Mouse (Mus musculus) urinary bladder, adult 18-20 months (tissue): ENCODE measurements at regions not wholly inside any gene's neighbourhood (a gene's known extent, or its start where the extent isn't known, plus 50 kb on each side); places are given as distances from the start of the nearest gene placed in this dataset.
"Not testable (repeated sequence)": the region's sequence is repeated elsewhere in the genome, so short reads cannot be mapped to it uniquely, and the experiment has no call there.

ENCODE experiments used
- DNase-seq, 2 experiments: peaks; one replicate each; pipeline ENCODE4 v3.0.0; 2022; ENCODE audit warnings: low spot score in 2 of 2, mixed read lengths in 2 of 2

GRCm38 (mm10) chr16:73652976-73653690 lies 758.5 kb downstream of the Robo2 start:
- DNase-seq = no peak

GRCm38 (mm10) chr16:73647201-73647782 lies 764.3 kb downstream of the Robo2 start:
- DNase-seq = peak; percentile 2 to 45

- no peak for DNase-seq
Measured at GRCm38 (mm10) chr16:73613017-73613416, 798.6 kb downstream of the Robo2 start.

GRCm38 (mm10) chr16:73591421-73591820 lies 820.2 kb downstream of the Robo2 start:
- no peak for DNase-seq

- no peak for DNase-seq
Measured at GRCm38 (mm10) chr16:73561216-73561615, 850.4 kb downstream of the Robo2 start.

- DNase-seq = no peak
Measured at GRCm38 (mm10) chr16:73556940-73557339, 854.7 kb downstream of the Robo2 start.

- no peak for DNase-seq
Measured at GRCm38 (mm10) chr16:73543651-73544050, 868.0 kb downstream of the Robo2 start.

GRCm38 (mm10) chr16:73538040-73538439 lies 873.6 kb downstream of the Robo2 start:
- no peak for DNase-seq

GRCm38 (mm10) chr16:73537541-73537940 lies 874.1 kb downstream of the Robo2 start:
- no peak for DNase-seq

- DNase-seq = no peak
Measured at GRCm38 (mm10) chr16:73530191-73530590, 881.4 kb downstream of the Robo2 start.

- not testable (repeated sequence) for DNase-seq
Measured at GRCm38 (mm10) chr16:73522931-73523330, 888.7 kb downstream of the Robo2 start.

- DNase-seq = no peak
Measured at GRCm38 (mm10) chr16:73504759-73505158, 906.9 kb downstream of the Robo2 start.

- no peak for DNase-seq
Measured at GRCm38 (mm10) chr16:73498636-73499208, 912.9 kb downstream of the Robo2 start.

GRCm38 (mm10) chr16:73483214-73483856 lies 928.3 kb downstream of the Robo2 start:
- DNase-seq = no peak

GRCm38 (mm10) chr16:73482176-73482575 lies 929.4 kb downstream of the Robo2 start:
- DNase-seq = no peak

GRCm38 (mm10) chr16:73473502-73473901 lies 938.1 kb downstream of the Robo2 start:
- DNase-seq = no peak

- no peak for DNase-seq
Measured at GRCm38 (mm10) chr16:73471547-73471946, 940.1 kb downstream of the Robo2 start.

- DNase-seq = no peak
Measured at GRCm38 (mm10) chr16:73470535-73470934, 941.1 kb downstream of the Robo2 start.

- DNase-seq = no peak
Measured at GRCm38 (mm10) chr16:73466296-73466695, 945.3 kb downstream of the Robo2 start.

GRCm38 (mm10) chr16:73462516-73462915 lies 949.1 kb downstream of the Robo2 start:
- DNase-seq = no peak

GRCm38 (mm10) chr16:73450634-73451245 lies 960.9 kb downstream of the Robo2 start:
- DNase-seq = no peak

- no peak for DNase-seq
Measured at GRCm38 (mm10) chr16:73449836-73450235, 961.8 kb downstream of the Robo2 start.
